Mouse (Mus musculus) MEL (cell line): ENCODE measurements around the gene Asb8.

ENCODE experiments used
- CTCF ChIP-seq, 3 experiments: IDR thresholded peaks in 2 of 3; conservative IDR thresholded peaks in 1 of 3; 2 replicates each; pipeline ENCODE4 v1.5.1; 2011 to 2012; ENCODE audit warnings: low read length in 3 of 3, low read depth in 2 of 3, mild to moderate bottlenecking in 2 of 3, improper control_type of control experiment in 1 of 3, inconsistent platforms in 1 of 3, mixed read lengths in 1 of 3, moderate library complexity in 1 of 3; ENCODE audit not compliant: control insufficient read depth in 1 of 3, insufficient read depth in 1 of 3, poor library complexity in 1 of 3, severe bottlenecking in 1 of 3
- EP300 ChIP-seq, 2 experiments: IDR thresholded peaks; 2 replicates each; pipeline ENCODE4 v1.6.1; 2011; ENCODE audit warnings: improper control_type of control experiment in 2 of 2, low read length in 2 of 2, low read depth in 1 of 2, mild to moderate bottlenecking in 1 of 2
- POLR2A ChIP-seq, 2 experiments: IDR thresholded peaks; 2 replicates each; pipeline ENCODE4 v1.6.1; 2011 to 2012; ENCODE audit warnings: low read length in 2 of 2, mild to moderate bottlenecking in 2 of 2, control low read depth in 1 of 2, improper control_type of control experiment in 1 of 2, low read depth in 1 of 2, moderate library complexity in 1 of 2; ENCODE audit not compliant: control insufficient read depth in 1 of 2, insufficient read depth in 1 of 2, poor library complexity in 1 of 2
- RAD21 ChIP-seq: IDR thresholded peaks from 2 replicates; pipeline ENCODE4 v1.6.1; 2011; ENCODE audit warnings: mild to moderate bottlenecking, low read depth, low read length, improper control_type of control experiment
- USF2 ChIP-seq, 2 experiments: IDR thresholded peaks; 2 replicates each; pipeline ENCODE4 v1.6.1; 2011 to 2012; ENCODE audit warnings: improper control_type of control experiment in 2 of 2, low read length in 2 of 2, borderline replicate concordance in 1 of 2, inconsistent platforms in 1 of 2, low read depth in 1 of 2, mild to moderate bottlenecking in 1 of 2; ENCODE audit not compliant: insufficient read depth in 1 of 2

DNA sequence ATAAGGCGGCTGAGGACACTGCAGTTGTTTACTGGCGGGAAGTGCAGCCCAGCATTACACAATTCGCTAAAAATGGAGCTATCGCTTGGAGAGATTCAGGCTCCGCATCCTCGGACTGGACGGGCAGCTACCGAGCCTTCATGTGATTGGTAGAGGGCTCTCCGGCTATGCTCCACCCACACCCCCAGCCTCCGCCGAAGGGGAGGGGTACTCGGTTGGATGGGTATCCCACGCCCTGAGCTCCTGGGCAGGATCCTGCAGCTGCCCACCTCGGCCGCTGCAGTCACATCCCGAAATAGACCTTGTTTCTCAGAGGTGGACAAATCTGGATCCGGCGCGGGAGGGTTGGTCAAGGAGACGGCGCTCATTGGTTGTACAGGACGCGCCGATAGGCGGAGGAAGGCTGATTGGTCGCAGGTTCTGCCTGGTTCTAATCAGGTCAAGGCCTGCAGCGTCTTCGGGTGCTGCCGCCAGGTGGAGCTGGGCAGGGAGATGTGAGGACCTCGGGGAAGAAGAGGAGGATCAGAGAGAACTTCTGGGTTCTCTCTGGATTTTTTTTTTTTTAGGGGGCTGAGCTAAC is 15.8 kb upstream of the Asb8 start:
- TF ChIP-seq CTCF (IDR thresholded peaks at IDR 0.05 in 2 of 3, conservative IDR thresholded peaks at IDR 0.05 in 1 of 3; ENCODE audit: control insufficient read depth in 1 of 3, insufficient read depth in 1 of 3, low read depth in 2 of 3, low read length in 3 of 3, poor library complexity in 1 of 3, severe bottlenecking in 1 of 3), result peak; percentile 71 to 97 (median 94)
- TF ChIP-seq POLR2A (IDR thresholded peaks at IDR 0.05; ENCODE audit: control insufficient read depth in 1 of 2, insufficient read depth in 1 of 2, low read depth in 1 of 2, low read length in 2 of 2, poor library complexity in 1 of 2), result peak; percentile 23 to 37; a peak in 1 of 4 replicates
- no peak for TF ChIP-seq EP300 (IDR thresholded peaks at IDR 0.05; ENCODE audit: low read depth in 1 of 2, low read length in 2 of 2)
- no peak for TF ChIP-seq USF2 (IDR thresholded peaks at IDR 0.05; ENCODE audit: borderline replicate concordance in 1 of 2, insufficient read depth in 1 of 2, low read depth in 1 of 2, low read length in 2 of 2)
- peak; percentile 70 for TF ChIP-seq RAD21
